Mouse (Mus musculus): ENCODE results near the gene Taar3.

- TF ChIP-seq GATA1 (IDR thresholded peaks at IDR 0.05; ENCODE audit: low read length): no peak
- TF ChIP-seq TAL1 (IDR thresholded peaks at IDR 0.05; ENCODE audit: low read length): no peak
Observed at GRCm38 (mm10) chr10:23977958-23978357, 28.6 kb downstream of the Taar3 start.
